Mouse (Mus musculus) heart, adult 2 months (tissue): ENCODE measurements around the gene Smurf1.

Experiments
- CTCF ChIP-seq: fragments of 200-600 bp; IDR thresholded peaks from 2 replicates; pipeline ENCODE4 v1.8.1; 2022; ENCODE audit warnings: antibody characterized with exemption, mild to moderate bottlenecking, moderate library complexity
- EP300 ChIP-seq: fragments of 200-500 bp; IDR thresholded peaks from 2 replicates; pipeline ENCODE4 v1.6.1; 2011; ENCODE audit warnings: low read depth, low read length, control low read depth; ENCODE audit not compliant: insufficient read depth
- POLR2A ChIP-seq: fragments of 200-500 bp; IDR thresholded peaks from 2 replicates; pipeline ENCODE4 v1.6.1; 2011; ENCODE audit warnings: mild to moderate bottlenecking, low read depth, low read length, control low read depth; ENCODE audit not compliant: insufficient read depth

GRCm38 (mm10) chr5:144866923-144867322, 98.7 kb downstream of the Smurf1 start:
- TF ChIP-seq CTCF (peak; percentile 63), POLR2A (no peak), EP300 (no peak)
